Mouse (Mus musculus): ENCODE measurements around the gene Bag1. TPM values are rescaled to one million over a fixed set of nuclear protein-coding genes. Genes with fewer than 3 reads are reported as not detected.

The Bag1 gene
- 676 TPM for polyA plus RNA-seq (2014; fragmentation: Illumina TruSeq; extraction: RNeasy Lipid Tissue Mini Kit (QIAGEN cat#74804); ENCODE audit: low read depth, low replicate concordance)

DNA sequence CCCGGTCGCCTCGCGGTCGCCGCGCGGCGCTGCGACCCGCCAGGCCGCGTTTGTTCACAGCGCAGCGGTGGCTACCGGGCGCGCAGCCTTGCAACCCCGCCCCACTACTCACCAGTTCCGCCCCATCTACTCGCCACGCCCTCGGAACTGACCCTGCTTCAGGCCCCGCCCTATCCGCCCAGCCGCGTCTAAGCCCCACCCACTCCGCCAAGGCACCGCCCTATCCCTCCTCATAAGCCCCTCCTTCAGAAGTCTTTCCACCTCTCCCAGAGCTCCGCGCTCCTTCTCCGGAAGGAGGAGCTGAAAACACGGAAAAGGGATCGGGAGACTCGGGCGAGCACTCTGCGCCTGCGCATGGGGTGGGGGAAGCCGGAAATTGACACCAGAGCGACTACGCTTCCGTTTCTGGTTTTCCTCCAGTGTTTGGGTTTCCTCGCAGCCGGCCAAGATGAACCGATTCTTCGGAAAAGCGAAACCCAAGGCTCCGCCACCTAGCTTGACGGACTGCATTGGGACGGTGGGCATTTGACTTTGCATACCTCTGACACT is at the start of gene Bag1, which contains the start of gene Chmp5:
Gene Bag1, minus strand, starts transcription at position 135 of the 549 bp plus-strand sequence.
Gene Chmp5, plus strand, starts transcription at position 248 of the 549 bp plus-strand sequence.

DNA sequence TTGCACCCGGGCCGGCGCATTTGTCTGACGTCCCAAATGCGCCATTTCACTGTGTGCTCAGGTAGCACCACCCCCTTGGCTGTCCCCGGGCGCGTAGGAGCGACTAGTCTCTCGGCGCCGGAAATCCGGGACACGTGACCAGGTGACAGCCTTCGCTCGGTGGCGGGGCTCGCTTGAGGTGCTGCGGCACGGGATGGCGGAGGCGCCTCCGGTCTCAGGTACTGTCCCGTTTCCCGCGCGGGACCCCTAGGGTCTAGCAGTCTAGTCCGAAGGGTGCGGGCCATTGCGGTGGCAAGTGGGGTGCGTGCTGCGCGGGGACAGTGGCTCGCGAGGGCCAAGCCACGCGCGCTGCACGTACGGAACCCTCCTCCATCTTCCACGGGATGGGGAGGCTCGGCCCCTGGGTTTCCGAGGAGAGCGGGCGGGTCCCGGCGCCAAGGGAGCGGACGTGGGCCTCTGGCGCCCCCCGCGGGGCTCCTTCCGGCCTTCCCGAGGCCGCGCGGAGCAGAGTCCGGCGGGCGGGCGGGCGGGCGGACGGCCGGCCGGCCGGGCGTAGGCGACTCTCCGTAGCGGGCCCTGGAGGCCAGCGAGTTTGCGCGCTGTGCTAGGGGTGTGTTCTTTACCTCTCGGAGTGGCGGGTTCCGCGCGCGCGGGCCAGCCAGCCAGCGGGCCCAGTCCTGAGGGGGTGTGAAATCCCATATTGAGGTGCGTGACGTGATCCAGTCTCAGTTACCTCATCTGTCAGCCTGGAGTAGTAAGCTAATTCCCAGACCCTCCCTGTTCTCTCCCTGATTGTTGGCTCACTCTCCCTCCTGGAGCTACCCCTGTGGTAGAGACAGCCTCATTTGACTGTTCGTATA is 23.0 kb upstream of the Bag1 start, which contains the start of gene Nfx1:
Gene Nfx1, plus strand, starts transcription at position 65 of the 860 bp plus-strand sequence.

DNA sequence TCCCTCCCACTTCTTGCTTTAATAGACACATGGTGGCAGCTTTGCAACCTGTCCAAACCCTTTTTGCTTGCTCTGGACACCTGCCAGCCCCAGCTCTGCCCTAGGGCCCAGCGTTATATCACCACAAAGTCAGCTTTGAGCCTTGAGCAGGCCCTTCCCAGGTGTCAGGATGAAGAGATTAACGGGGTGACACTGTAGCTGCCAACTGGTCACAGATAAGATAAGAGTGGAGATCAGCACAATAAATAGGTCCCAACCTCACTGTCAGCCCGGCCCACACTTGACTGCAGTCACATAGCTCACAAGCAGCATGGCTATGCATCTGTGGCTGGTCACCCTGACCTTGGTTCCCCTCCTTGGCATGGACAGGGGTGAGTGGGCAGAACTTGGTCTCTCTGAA is 28.3 kb downstream of the Bag1 start, which contains the start of gene Spink4:
Gene Spink4, plus strand, starts transcription at position 268 of the 400 bp plus-strand sequence.

Other genes starting within 250 kb of the Bag1 start
- 5.0 TPM for gene Aptx, start 245.1 kb downstream of the Bag1 start, polyA plus RNA-seq (2014; fragmentation: Illumina TruSeq; extraction: RNeasy Lipid Tissue Mini Kit (QIAGEN cat#74804); ENCODE audit: low read depth, low replicate concordance)
- gene Dnaja1, start 226.1 kb downstream of the Bag1 start, polyA plus RNA-seq (2014; fragmentation: Illumina TruSeq; extraction: RNeasy Lipid Tissue Mini Kit (QIAGEN cat#74804); ENCODE audit: low read depth, low replicate concordance) = 1,110 TPM
- gene Smu1, start 190.4 kb downstream of the Bag1 start, polyA plus RNA-seq (2014; fragmentation: Illumina TruSeq; extraction: RNeasy Lipid Tissue Mini Kit (QIAGEN cat#74804); ENCODE audit: low read depth, low replicate concordance) = 126 TPM
- gene B4galt1, start 94.3 kb downstream of the Bag1 start, polyA plus RNA-seq (2014; fragmentation: Illumina TruSeq; extraction: RNeasy Lipid Tissue Mini Kit (QIAGEN cat#74804); ENCODE audit: low read depth, low replicate concordance) = 24.7 TPM
- not detected for gene Spink4, start 28.2 kb downstream of the Bag1 start, polyA plus RNA-seq (2014; fragmentation: Illumina TruSeq; extraction: RNeasy Lipid Tissue Mini Kit (QIAGEN cat#74804); ENCODE audit: low read depth, low replicate concordance)
- gene Chmp5, start 113 bp upstream of the Bag1 start, polyA plus RNA-seq (2014; fragmentation: Illumina TruSeq; extraction: RNeasy Lipid Tissue Mini Kit (QIAGEN cat#74804); ENCODE audit: low read depth, low replicate concordance) = 268 TPM
- 38.6 TPM for gene Nfx1, start 22.6 kb upstream of the Bag1 start, polyA plus RNA-seq (2014; fragmentation: Illumina TruSeq; extraction: RNeasy Lipid Tissue Mini Kit (QIAGEN cat#74804); ENCODE audit: low read depth, low replicate concordance)
- gene Aqp7, start 99.8 kb upstream of the Bag1 start, polyA plus RNA-seq (2014; fragmentation: Illumina TruSeq; extraction: RNeasy Lipid Tissue Mini Kit (QIAGEN cat#74804); ENCODE audit: low read depth, low replicate concordance) = 15.1 TPM
- gene Aqp3, start 149.9 kb upstream of the Bag1 start, polyA plus RNA-seq (2014; fragmentation: Illumina TruSeq; extraction: RNeasy Lipid Tissue Mini Kit (QIAGEN cat#74804); ENCODE audit: low read depth, low replicate concordance) = 42.8 TPM
- gene Nol6, start 176.2 kb upstream of the Bag1 start, polyA plus RNA-seq (2014; fragmentation: Illumina TruSeq; extraction: RNeasy Lipid Tissue Mini Kit (QIAGEN cat#74804); ENCODE audit: low read depth, low replicate concordance) = 1.4 TPM
- gene Ube2r2, start 187.4 kb upstream of the Bag1 start, polyA plus RNA-seq (2014; fragmentation: Illumina TruSeq; extraction: RNeasy Lipid Tissue Mini Kit (QIAGEN cat#74804); ENCODE audit: low read depth, low replicate concordance) = 266 TPM